Mouse (Mus musculus): Measurements from ENCODE around the gene Gm26741. TPM values are rescaled to one million over a fixed set of nuclear protein-coding genes. Genes with fewer than 3 reads are reported as not detected.

Gene Gm26741
- polyA plus RNA-seq, 1 experiment, result not detected

- 90% methylated on average over 2 of the region's 2 CpGs for WGBS
These were observed 32.6 kb downstream of the Gm26741 start for GRCm38 (mm10) chr10:52391208-52391607.

GRCm38 (mm10) chr10:52396647-52397046 lies 38.1 kb downstream of the Gm26741 start:
- no peaks in the 10 kb centered on the region for H3K27me3 ChIP-seq (ENCODE audit: control insufficient read depth, insufficient read depth, low read length)
- no peak for DNase-seq
- 89% methylated on average over 3 of the region's 3 CpGs for WGBS
- no peak overlapping the region for H3K27ac ChIP-seq (ENCODE audit: insufficient read depth, low read length)
- H3K4me3 ChIP-seq (replicated peaks; ENCODE audit: insufficient read depth, low read depth, low read length), result no peak overlapping the region
- H3K4me1 ChIP-seq (ENCODE audit: control insufficient read depth, insufficient read depth, low read length), result no peaks in the 10 kb centered on the region
- TF ChIP-seq POLR2A (IDR thresholded peaks at IDR 0.05; ENCODE audit: borderline replicate concordance, insufficient read depth, low read length) (no peak), CTCF (IDR thresholded peaks at IDR 0.05; ENCODE audit: borderline replicate concordance, insufficient read depth, low read depth, low read length) (no peak)

More at GRCm38 (mm10) chr10:52391208-52391607, 32.6 kb downstream of the Gm26741 start:
- Histone ChIP-seq H3K4me3 (replicated peaks; ENCODE audit: insufficient read depth, low read depth, low read length) (no peak overlapping the region), H3K27me3 (ENCODE audit: control insufficient read depth, insufficient read depth, low read length) (no peaks in the 10 kb centered on the region), H3K4me1 (ENCODE audit: control insufficient read depth, insufficient read depth, low read length) (no peaks in the 10 kb centered on the region), H3K27ac (ENCODE audit: insufficient read depth, low read length) (no peak overlapping the region)
- no peak for DNase-seq
- TF ChIP-seq POLR2A (IDR thresholded peaks at IDR 0.05; ENCODE audit: borderline replicate concordance, insufficient read depth, low read length) (no peak), CTCF (IDR thresholded peaks at IDR 0.05; ENCODE audit: borderline replicate concordance, insufficient read depth, low read depth, low read length) (no peak)

- H3K4me1 ChIP-seq (ENCODE audit: control insufficient read depth, insufficient read depth, low read length), result no peaks in the 10 kb centered on the region
- WGBS, result 79% methylated on average over 2 of the region's 2 CpGs
- H3K27ac ChIP-seq (ENCODE audit: insufficient read depth, low read length), result no peak overlapping the region
- H3K27me3 ChIP-seq (ENCODE audit: control insufficient read depth, insufficient read depth, low read length), result no peaks in the 10 kb centered on the region
- no peak overlapping the region for H3K4me3 ChIP-seq (replicated peaks; ENCODE audit: insufficient read depth, low read depth, low read length)
- TF ChIP-seq POLR2A (IDR thresholded peaks at IDR 0.05; ENCODE audit: borderline replicate concordance, insufficient read depth, low read length) (no peak), CTCF (IDR thresholded peaks at IDR 0.05; ENCODE audit: borderline replicate concordance, insufficient read depth, low read depth, low read length) (no peak)
- DNase-seq, result no peak
These were observed 40.1 kb downstream of the Gm26741 start for GRCm38 (mm10) chr10:52398715-52399114.

GRCm38 (mm10) chr10:52399722-52400121 lies 41.2 kb downstream of the Gm26741 start:
- TF ChIP-seq CTCF (IDR thresholded peaks at IDR 0.05; ENCODE audit: borderline replicate concordance, insufficient read depth, low read depth, low read length) (no peak), POLR2A (IDR thresholded peaks at IDR 0.05; ENCODE audit: borderline replicate concordance, insufficient read depth, low read length) (no peak)
- no peak for DNase-seq
- 57% methylated on average over 3 of the region's 3 CpGs for WGBS

GRCm38 (mm10) chr10:52405160-52405559 lies 46.6 kb downstream of the Gm26741 start:
- H3K27ac ChIP-seq (ENCODE audit: insufficient read depth, low read length), result no peak overlapping the region
- no peak for DNase-seq
- 94% methylated on average over 13 of the region's 13 CpGs for WGBS

More at GRCm38 (mm10) chr10:52399722-52400121, 41.2 kb downstream of the Gm26741 start:
- Histone ChIP-seq H3K27ac (ENCODE audit: insufficient read depth, low read length) (no peak overlapping the region), H3K4me1 (ENCODE audit: control insufficient read depth, insufficient read depth, low read length) (no peaks in the 10 kb centered on the region), H3K27me3 (ENCODE audit: control insufficient read depth, insufficient read depth, low read length) (no peaks in the 10 kb centered on the region), H3K4me3 (replicated peaks; ENCODE audit: insufficient read depth, low read depth, low read length) (no peak overlapping the region)

GRCm38 (mm10) chr10:52407526-52407925 lies 49.0 kb downstream of the Gm26741 start:
- TF ChIP-seq POLR2A (IDR thresholded peaks at IDR 0.05; ENCODE audit: borderline replicate concordance, insufficient read depth, low read length) (no peak), CTCF (IDR thresholded peaks at IDR 0.05; ENCODE audit: borderline replicate concordance, insufficient read depth, low read depth, low read length) (no peak)
- WGBS, result 96% methylated on average over 2 of the region's 2 CpGs

More at GRCm38 (mm10) chr10:52405160-52405559, 46.6 kb downstream of the Gm26741 start:
- H3K4me1 ChIP-seq (ENCODE audit: control insufficient read depth, insufficient read depth, low read length), result no peaks in the 10 kb centered on the region
- TF ChIP-seq POLR2A (IDR thresholded peaks at IDR 0.05; ENCODE audit: borderline replicate concordance, insufficient read depth, low read length) (no peak), CTCF (IDR thresholded peaks at IDR 0.05; ENCODE audit: borderline replicate concordance, insufficient read depth, low read depth, low read length) (no peak)
- no peak overlapping the region for H3K4me3 ChIP-seq (replicated peaks; ENCODE audit: insufficient read depth, low read depth, low read length)
- no peaks in the 10 kb centered on the region for H3K27me3 ChIP-seq (ENCODE audit: control insufficient read depth, insufficient read depth, low read length)

More at GRCm38 (mm10) chr10:52407526-52407925, 49.0 kb downstream of the Gm26741 start:
- no peak for DNase-seq
- no peak overlapping the region for H3K27ac ChIP-seq (ENCODE audit: insufficient read depth, low read length)
- no peaks in the 10 kb centered on the region for H3K4me1 ChIP-seq (ENCODE audit: control insufficient read depth, insufficient read depth, low read length)
- H3K27me3 ChIP-seq (ENCODE audit: control insufficient read depth, insufficient read depth, low read length), result no peaks in the 10 kb centered on the region
- H3K4me3 ChIP-seq (replicated peaks; ENCODE audit: insufficient read depth, low read depth, low read length), result no peak overlapping the region

Other genes with a start within 250 kb of the Gm26741 start
- gene Ros1, start 163.5 kb upstream of the Gm26741 start, polyA plus RNA-seq (2012; rRNA removed), result not detected in 2 replicates
- gene Dcbld1, start 125.1 kb upstream of the Gm26741 start, polyA plus RNA-seq (2012; rRNA removed), result 8.3 and 9.2 TPM in 2 replicates
- gene Gopc, start 23.4 kb downstream of the Gm26741 start, polyA plus RNA-seq (2012; rRNA removed), result 30.9 and 31.4 TPM in 2 replicates
- 0.05 TPM in 2 replicates for gene Nepn, start 30.2 kb downstream of the Gm26741 start, polyA plus RNA-seq (2012; rRNA removed)
- 25.3 and 28.5 TPM in 2 replicates for gene Nus1, start 58.8 kb downstream of the Gm26741 start, polyA plus RNA-seq (2012; rRNA removed)